Mouse (Mus musculus): ENCODE data around the gene Gm10803. TPM values are rescaled to one million over a fixed set of nuclear protein-coding genes. Genes with fewer than 3 reads are reported as not detected.

Gene Gm10803
- polyA plus RNA-seq, 1 experiment from 2014 or later = not detected

DNA sequence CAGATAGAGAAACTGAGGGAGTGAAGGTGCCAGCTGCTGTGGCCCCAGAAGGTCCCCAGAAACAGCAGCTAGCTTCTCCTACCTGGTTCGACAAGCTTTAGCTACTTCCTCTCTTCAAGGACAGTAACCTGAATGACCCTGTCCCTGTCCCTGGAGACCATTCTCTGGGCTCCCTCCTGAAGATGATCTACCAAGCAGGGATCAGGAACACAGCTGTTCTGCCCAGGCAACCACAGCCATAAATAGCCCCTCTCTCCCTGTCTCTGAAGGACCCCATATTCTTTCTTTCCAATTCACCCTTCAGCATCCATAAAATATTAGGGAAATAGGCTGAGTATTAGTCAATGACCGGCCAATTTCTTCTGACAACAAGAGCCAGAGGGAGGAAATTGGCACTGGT is 18.6 kb upstream of the Gm10803 start:
- H3K4me2 ChIP-seq = no peak overlapping the region
- H3K4me1 ChIP-seq (replicated peaks) = peaks cover 14% of the 10 kb centered on the region
- 70% methylated on average over 2 of the region's 2 CpGs for WGBS
- H3K9me3 ChIP-seq (replicated peaks) = no peaks in the 10 kb centered on the region
- H3K27me3 ChIP-seq = peaks cover 9% of the 10 kb centered on the region
- no peak for ATAC-seq (replicated peaks; ENCODE audit: insufficient number of reproducible peaks, insufficient read depth, low FRiP score, low read depth)
- no peak overlapping the region for H3K9ac ChIP-seq
- no peaks in the 10 kb centered on the region for H3K36me3 ChIP-seq
- no peak overlapping the region for H3K27ac ChIP-seq
- no peak overlapping the region for H3K4me3 ChIP-seq

DNA sequence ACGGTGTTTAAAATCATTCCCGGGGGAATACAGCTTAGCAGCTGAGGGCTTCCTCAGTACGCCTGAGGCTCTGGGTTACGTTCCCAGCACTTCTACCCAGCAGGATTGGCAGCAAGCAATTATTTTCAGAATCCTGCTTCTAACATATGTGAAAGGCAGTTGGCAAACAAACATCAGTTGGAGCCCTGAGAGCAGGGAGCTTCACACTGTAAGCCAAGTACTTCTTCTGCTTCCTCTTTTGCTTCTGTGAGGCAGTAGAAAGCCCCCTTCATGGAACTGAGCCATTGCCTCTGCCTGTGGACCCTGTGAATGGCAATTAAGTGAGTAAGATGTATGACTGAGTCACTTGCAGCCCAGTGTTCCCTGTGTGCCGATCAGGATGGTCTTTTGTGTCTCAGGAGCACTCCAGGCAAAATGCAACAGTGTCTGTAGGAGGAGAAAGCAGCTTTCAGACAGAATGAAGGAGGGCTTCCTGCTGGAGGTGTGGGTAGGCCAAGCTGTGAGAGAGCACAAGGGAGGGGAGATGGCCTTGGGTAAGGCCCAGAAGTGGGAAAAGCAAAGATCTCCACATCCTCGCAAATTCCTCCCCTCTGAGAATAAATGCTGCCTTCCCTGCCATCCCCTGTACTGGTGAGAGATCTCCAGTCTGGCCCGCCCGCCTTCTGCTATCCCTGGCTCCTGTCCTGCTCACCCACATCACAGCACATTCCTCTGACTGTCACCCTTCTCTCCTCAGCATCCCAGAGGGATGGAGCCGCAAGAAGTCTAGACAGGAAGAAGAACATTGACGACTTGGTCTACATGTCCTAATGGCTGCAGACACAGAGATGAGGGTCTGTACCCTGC is 7.5 kb upstream of the Gm10803 start:
- no peak overlapping the region for H3K4me2 ChIP-seq
- H3K27ac ChIP-seq = no peak overlapping the region
- WGBS = 61% methylated on average over 10 of the region's 10 CpGs
- no peaks in the 10 kb centered on the region for H3K27me3 ChIP-seq
- no peaks in the 10 kb centered on the region for H3K36me3 ChIP-seq
- no peaks in the 10 kb centered on the region for H3K9me3 ChIP-seq (replicated peaks)
- no peak for ATAC-seq (replicated peaks; ENCODE audit: insufficient number of reproducible peaks, insufficient read depth, low FRiP score, low read depth)
- H3K4me3 ChIP-seq = no peak overlapping the region
- H3K9ac ChIP-seq = no peak overlapping the region
- no peaks in the 10 kb centered on the region for H3K4me1 ChIP-seq (replicated peaks)

DNA sequence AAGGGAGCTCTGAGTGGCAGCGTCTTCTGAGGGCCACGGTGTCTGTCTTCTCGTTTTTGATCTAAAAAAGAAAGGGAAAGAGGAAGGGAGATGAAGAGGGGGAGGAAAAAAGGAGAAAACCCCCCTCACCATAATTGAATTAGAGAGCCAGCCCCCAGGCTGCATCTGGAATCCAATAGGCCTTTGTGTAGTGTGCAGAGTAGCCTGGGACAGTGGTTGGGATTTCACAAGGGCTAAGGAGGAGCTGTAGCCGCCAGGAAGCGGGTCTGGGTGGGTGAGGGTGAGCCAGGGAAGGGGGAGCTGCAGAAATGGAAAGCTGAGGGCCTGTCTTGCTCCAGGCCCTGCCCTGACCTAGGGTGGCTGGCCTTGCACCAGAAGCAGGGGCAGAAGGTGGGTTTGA is 6.5 kb upstream of the Gm10803 start:
- H3K27me3 ChIP-seq = no peaks in the 10 kb centered on the region
- H3K4me3 ChIP-seq = no peak overlapping the region
- H3K4me1 ChIP-seq (replicated peaks) = no peaks in the 10 kb centered on the region
- no peaks in the 10 kb centered on the region for H3K9me3 ChIP-seq (replicated peaks)
- 60% methylated on average over 5 of the region's 5 CpGs for WGBS
- no peak overlapping the region for H3K27ac ChIP-seq
- no peaks in the 10 kb centered on the region for H3K36me3 ChIP-seq
- ATAC-seq (replicated peaks; ENCODE audit: insufficient number of reproducible peaks, insufficient read depth, low FRiP score, low read depth) = no peak
- no peak overlapping the region for H3K9ac ChIP-seq
- H3K4me2 ChIP-seq = no peak overlapping the region

DNA sequence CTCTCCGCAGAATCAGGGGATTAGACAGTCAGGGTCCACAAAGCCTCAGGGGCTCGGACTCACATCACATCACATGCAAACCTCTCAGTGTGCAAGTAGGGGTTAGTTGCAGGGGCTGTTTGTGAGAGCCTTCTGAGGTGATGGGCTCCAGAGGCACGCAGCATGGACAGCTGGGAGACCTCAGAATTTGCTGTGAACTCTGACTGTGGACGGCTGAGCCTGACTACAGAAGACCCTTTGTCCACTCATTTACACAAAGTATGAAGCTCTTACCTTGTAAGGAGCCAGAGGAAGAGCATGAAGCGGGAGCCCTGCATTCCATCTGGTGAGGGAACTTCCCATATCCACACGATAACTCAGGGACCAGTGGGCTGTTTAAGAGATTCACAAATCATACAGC is 5.3 kb downstream of the Gm10803 start:
- no peak overlapping the region for H3K9ac ChIP-seq

DNA sequence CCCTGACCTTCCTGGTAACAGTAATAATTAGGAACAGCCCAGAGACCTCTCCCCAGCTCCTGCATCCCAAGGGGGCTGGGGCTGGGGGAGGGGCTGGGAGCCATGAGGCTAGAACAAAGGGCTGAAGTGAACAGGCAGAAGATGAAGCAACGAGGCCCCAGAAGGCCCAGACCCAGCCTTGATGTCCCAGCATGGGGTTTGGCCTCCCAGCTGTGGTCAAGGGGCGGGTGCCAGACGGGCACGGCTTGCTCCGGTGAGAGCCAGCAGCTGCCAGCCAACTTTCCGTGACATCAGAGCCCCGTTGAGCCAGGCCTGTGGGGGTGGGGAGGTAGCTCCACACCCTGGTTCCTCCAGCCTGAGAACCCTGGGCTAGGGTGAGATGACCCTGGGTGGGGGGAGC is 7.3 kb downstream of the Gm10803 start:
- no peak for ATAC-seq (replicated peaks; ENCODE audit: insufficient number of reproducible peaks, insufficient read depth, low FRiP score, low read depth)
- H3K4me1 ChIP-seq (replicated peaks) = no peaks in the 10 kb centered on the region
- WGBS = 43% methylated on average over 7 of the region's 7 CpGs
- no peak overlapping the region for H3K27ac ChIP-seq
- H3K27me3 ChIP-seq = no peaks in the 10 kb centered on the region
- H3K9ac ChIP-seq = no peak overlapping the region
- no peak overlapping the region for H3K4me3 ChIP-seq
- no peaks in the 10 kb centered on the region for H3K36me3 ChIP-seq
- H3K4me2 ChIP-seq = no peak overlapping the region
- no peaks in the 10 kb centered on the region for H3K9me3 ChIP-seq (replicated peaks)

More for the DNA sequence above, 5.3 kb downstream of the Gm10803 start:
- no peak overlapping the region for H3K4me2 ChIP-seq
- no peaks in the 10 kb centered on the region for H3K4me1 ChIP-seq (replicated peaks)
- no peak overlapping the region for H3K4me3 ChIP-seq
- H3K9me3 ChIP-seq (replicated peaks) = no peaks in the 10 kb centered on the region
- no peaks in the 10 kb centered on the region for H3K27me3 ChIP-seq
- ATAC-seq (replicated peaks; ENCODE audit: insufficient number of reproducible peaks, insufficient read depth, low FRiP score, low read depth) = no peak
- no peaks in the 10 kb centered on the region for H3K36me3 ChIP-seq
- 42% methylated on average over 6 of the region's 6 CpGs for WGBS
- no peak overlapping the region for H3K27ac ChIP-seq

DNA sequence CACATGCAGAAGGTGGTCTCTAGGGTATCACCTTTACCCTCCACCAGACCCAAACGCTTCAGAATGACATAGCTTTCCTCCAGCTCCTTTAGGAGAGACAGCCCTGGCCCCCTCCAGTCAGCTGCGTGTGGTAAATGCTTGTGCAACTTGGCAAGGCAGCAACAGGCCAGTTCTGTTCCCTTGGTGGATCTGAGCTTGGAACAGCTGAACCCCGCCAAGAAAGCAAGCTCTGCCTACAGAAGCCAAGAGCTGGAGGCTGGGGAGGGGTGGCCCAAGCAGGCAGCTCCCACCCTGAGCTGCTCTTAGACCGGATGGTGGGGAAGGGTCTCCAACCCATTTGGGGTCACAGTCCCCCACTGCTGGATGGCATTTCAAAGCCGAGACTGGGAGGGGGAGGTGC is 12.2 kb downstream of the Gm10803 start:
- no peak overlapping the region for H3K4me2 ChIP-seq
- H3K9me3 ChIP-seq (replicated peaks) = no peaks in the 10 kb centered on the region
- H3K27me3 ChIP-seq = no peaks in the 10 kb centered on the region
- ATAC-seq (replicated peaks; ENCODE audit: insufficient number of reproducible peaks, insufficient read depth, low FRiP score, low read depth) = no peak; the same call in 1 of the 2 replicates
- H3K27ac ChIP-seq = no peak overlapping the region
- no peak overlapping the region for H3K4me3 ChIP-seq
- H3K9ac ChIP-seq = no peak overlapping the region
- H3K4me1 ChIP-seq (replicated peaks) = no peaks in the 10 kb centered on the region
- no peaks in the 10 kb centered on the region for H3K36me3 ChIP-seq
- 63% methylated on average over 5 of the region's 5 CpGs for WGBS

DNA sequence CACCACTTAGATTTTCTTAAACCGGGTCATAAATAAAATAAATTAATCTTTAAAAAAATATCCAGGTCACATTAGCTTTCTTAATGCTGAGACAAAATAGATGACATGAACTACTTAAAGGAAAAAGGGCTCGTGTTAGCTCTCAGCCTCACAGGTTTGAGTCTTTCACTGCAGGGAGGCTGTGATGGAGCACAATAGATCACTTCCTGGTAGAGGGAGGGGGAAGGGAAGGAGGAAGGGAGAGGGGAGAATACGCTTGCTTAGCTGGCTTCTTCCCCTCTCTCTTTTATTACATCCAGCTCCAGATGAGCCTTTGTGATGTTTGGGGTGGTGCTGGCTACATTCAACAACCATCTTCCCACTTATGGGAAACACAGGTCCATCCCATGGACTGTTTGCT is 20.9 kb downstream of the Gm10803 start:
- Histone ChIP-seq H3K4me2 (no peak overlapping the region), H3K9me3 (replicated peaks) (no peaks in the 10 kb centered on the region), H3K9ac (no peak overlapping the region), H3K4me3 (no peak overlapping the region), H3K36me3 (no peaks in the 10 kb centered on the region), H3K27me3 (no peaks in the 10 kb centered on the region), H3K27ac (no peak overlapping the region), H3K4me1 (replicated peaks) (peaks cover 3% of the 10 kb centered on the region; the same call in 1 of the 2 replicates)
- 59% methylated on average over 3 of the region's 3 CpGs for WGBS
- ATAC-seq (replicated peaks; ENCODE audit: insufficient number of reproducible peaks, insufficient read depth, low FRiP score, low read depth) = no peak

DNA sequence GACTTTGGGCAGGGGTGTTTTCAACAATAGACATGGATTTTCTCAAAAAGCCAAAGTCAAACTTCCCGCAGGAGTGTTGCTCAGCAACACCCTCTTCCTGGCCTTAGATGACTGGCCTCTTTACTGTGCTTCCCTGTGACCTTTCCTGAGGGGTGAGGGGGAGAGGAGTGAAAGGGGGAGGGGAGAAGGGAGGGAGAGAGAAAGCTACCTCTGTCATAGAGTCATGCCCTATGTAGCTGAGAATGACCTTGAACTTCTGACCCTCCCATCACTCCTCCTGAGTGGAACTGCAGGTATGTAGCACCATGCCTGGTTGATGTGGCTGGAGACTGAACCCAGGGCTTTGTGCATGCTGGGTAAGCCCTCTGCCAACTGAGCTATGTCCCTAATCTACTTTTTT is 25.5 kb downstream of the Gm10803 start:
- no peak overlapping the region for H3K4me2 ChIP-seq
- no peak overlapping the region for H3K9ac ChIP-seq
- H3K27ac ChIP-seq = no peak overlapping the region
- peaks cover 3% of the 10 kb centered on the region; the same call in 1 of the 2 replicates for H3K4me1 ChIP-seq (replicated peaks)
- no peaks in the 10 kb centered on the region for H3K36me3 ChIP-seq
- no peak overlapping the region for H3K4me3 ChIP-seq
- H3K27me3 ChIP-seq = no peaks in the 10 kb centered on the region
- 26% methylated on average over 1 of the region's 1 CpGs for WGBS
- H3K9me3 ChIP-seq (replicated peaks) = no peaks in the 10 kb centered on the region
- no peak for ATAC-seq (replicated peaks; ENCODE audit: insufficient number of reproducible peaks, insufficient read depth, low FRiP score, low read depth)

DNA sequence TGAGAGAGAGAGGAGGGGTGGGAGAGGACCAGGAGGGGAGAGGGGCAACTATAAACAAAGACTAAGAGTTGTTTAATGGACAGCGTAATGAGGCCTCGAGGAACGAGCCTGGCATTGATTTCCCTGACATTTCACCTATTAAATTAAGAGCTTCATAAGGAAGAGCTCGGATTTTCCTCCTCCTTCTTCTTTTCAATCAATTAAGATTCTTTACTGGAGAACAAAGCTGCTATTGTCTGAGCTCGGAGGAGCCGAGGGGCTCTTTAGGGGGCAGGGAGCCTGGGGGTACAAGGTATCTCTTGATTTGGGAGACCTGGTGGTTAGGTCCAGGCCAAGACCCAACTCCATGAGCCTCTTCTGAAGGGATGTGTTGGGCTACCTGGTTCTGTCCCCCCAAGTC is 27.1 kb downstream of the Gm10803 start:
- no peak for ATAC-seq (replicated peaks; ENCODE audit: insufficient number of reproducible peaks, insufficient read depth, low FRiP score, low read depth)
- no peak overlapping the region for H3K9ac ChIP-seq
- H3K27ac ChIP-seq = no peak overlapping the region
- H3K36me3 ChIP-seq = no peaks in the 10 kb centered on the region
- no peak overlapping the region for H3K4me3 ChIP-seq
- H3K4me1 ChIP-seq (replicated peaks) = peaks cover 9% of the 10 kb centered on the region
- no peaks in the 10 kb centered on the region for H3K9me3 ChIP-seq (replicated peaks)
- WGBS = 64% methylated on average over 6 of the region's 6 CpGs
- H3K27me3 ChIP-seq = no peaks in the 10 kb centered on the region
- no peak overlapping the region for H3K4me2 ChIP-seq

DNA sequence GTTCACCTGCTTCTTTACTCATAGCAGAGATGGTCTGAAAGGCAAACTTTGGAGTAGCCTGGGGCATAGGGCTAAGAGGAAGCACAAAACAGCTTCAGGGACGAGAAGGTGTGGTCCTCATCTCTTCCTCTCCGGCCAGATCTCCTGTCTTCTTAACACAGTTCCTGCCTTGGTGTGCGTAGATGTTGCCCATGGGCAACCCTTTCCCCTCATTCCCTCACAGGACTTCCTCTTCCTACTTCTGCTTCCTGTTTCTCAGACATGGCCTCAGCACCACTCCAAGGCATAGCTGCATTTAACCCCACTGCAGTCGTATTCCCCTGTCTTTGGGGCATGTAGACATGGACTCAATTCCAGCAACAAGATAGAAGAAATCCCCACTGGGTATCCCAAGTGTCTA is 29.5 kb downstream of the Gm10803 start:
- WGBS = 52% methylated on average over 4 of the region's 4 CpGs
- ATAC-seq (replicated peaks; ENCODE audit: insufficient number of reproducible peaks, insufficient read depth, low FRiP score, low read depth) = no peak
- no peaks in the 10 kb centered on the region; the same call in 1 of the 2 replicates for H3K27me3 ChIP-seq

DNA sequence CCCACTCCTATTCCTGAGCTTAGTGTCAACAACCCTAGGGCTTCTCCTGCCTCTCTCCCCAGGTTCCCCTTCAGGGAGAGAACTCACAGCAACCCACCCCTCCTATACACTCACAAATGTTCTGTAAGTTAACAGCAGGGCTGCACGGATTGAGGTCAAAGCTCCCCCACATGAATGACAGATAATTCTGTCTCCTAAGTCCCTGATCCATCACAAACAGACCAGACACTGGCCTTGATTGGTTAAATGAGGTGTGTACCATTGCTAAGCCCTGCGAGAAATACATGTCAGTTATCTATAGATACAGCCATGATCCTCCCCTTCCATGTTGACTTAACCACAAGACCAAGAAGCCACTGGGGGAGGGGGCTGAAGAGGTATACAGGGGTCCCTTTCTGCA is 31.3 kb downstream of the Gm10803 start:
- no peak for ATAC-seq (replicated peaks; ENCODE audit: insufficient number of reproducible peaks, insufficient read depth, low FRiP score, low read depth)
- H3K9ac ChIP-seq = no peak overlapping the region
- 60% methylated on average over 2 of the region's 2 CpGs for WGBS
- no peak overlapping the region for H3K4me2 ChIP-seq
- H3K9me3 ChIP-seq (replicated peaks) = no peaks in the 10 kb centered on the region
- peaks cover 4% of the 10 kb centered on the region; the same call in 1 of the 2 replicates for H3K27me3 ChIP-seq
- peaks cover 10% of the 10 kb centered on the region for H3K4me1 ChIP-seq (replicated peaks)
- no peaks in the 10 kb centered on the region for H3K36me3 ChIP-seq
- no peak overlapping the region for H3K4me3 ChIP-seq
- no peak overlapping the region for H3K27ac ChIP-seq

More for the DNA sequence above, 29.5 kb downstream of the Gm10803 start:
- Histone ChIP-seq H3K9me3 (replicated peaks) (no peaks in the 10 kb centered on the region), H3K9ac (no peak overlapping the region), H3K4me1 (replicated peaks) (peaks cover 10% of the 10 kb centered on the region), H3K4me2 (no peak overlapping the region), H3K27ac (no peak overlapping the region), H3K36me3 (no peaks in the 10 kb centered on the region), H3K4me3 (no peak overlapping the region)
